Comparison of ENCODE assay signal across 14 mouse cellular contexts in the genomic region with DNA sequence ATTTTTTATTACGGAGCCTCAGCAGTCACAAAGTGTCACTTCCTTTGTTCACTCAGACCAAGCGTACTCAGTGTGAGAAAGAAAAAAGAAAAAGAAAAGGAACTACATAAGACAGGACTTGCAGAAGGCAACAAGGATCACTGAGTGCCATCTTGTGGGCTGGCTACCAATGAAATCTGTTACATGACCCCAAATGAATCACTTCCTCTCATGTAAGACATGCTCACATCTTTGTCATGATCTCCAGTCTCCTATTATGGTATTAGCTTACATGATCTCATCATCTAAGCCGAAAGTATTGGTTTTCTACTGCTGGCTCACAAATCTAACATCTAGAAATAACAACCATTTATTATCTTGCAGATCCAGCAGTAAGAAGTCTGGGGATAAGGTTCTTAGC.
"Had no signal": no experiment of that assay in that cellular context is flagged by ENCODE, and none has a peak within 500 bp of the region (broad histone marks: within the 10 kb centered on the region; RNA-seq: fewer than 3 reads in every experiment).

No protein-coding gene starts in this region.

- H3K4me2 ChIP-seq: kidney, embryonic 15.5 days; liver, embryonic 13.5 days; midbrain, embryonic 11.5 days; neural tube, embryonic 13.5 days had no signal

- H3K36me3 ChIP-seq: kidney, embryonic 15.5 days; liver, embryonic 13.5 days; neural tube, embryonic 13.5 days had no signal

- H3K9ac ChIP-seq: kidney, embryonic 15.5 days; liver, embryonic 13.5 days; neural tube, embryonic 13.5 days had no signal

- H3K4me1 ChIP-seq: kidney, embryonic 15.5 days; liver, embryonic 13.5 days; megakaryocyte, embryonic 14.5 days; neural tube, embryonic 13.5 days had no signal

- H3K27me3 ChIP-seq: kidney, embryonic 15.5 days; liver, embryonic 13.5 days; megakaryocyte, embryonic 14.5 days; neural tube, embryonic 13.5 days had no signal

- DNase-seq: kidney, adult 2 months; kidney, postnatal 14 days; kidney, postnatal 4 days; liver, embryonic 13.5 days; lung, adult 2 months; lung, postnatal 10 days; lung, postnatal 36 days; midbrain, embryonic 14.5 days; thymus, adult 18-20 months; thymus, postnatal 36 days had no signal

- H3K27ac ChIP-seq: kidney, embryonic 15.5 days; liver, embryonic 13.5 days; neural tube, embryonic 13.5 days had no signal

- H3K4me3 ChIP-seq: kidney, embryonic 15.5 days; liver, embryonic 13.5 days; megakaryocyte, embryonic 14.5 days; neural tube, embryonic 13.5 days had no signal

- H3K9me3 ChIP-seq: kidney, embryonic 15.5 days; liver, embryonic 13.5 days; megakaryocyte, embryonic 14.5 days; neural tube, embryonic 13.5 days had no signal
